Mouse (Mus musculus): ENCODE measurements around the gene Pdia4.
"Not testable (repeated sequence)": the region's sequence is repeated elsewhere in the genome, so short reads cannot be mapped to it uniquely, and the experiment has no call there.

Gene Pdia4

GRCm38 (mm10) chr6:47813257-47813878 is at the start of gene Pdia4:
TSS of gene Pdia4 (minus strand) at chr6:47813430.
- DNase-seq (ENCODE audit: low read depth, low spot score) = peak; percentile 86

DNA sequence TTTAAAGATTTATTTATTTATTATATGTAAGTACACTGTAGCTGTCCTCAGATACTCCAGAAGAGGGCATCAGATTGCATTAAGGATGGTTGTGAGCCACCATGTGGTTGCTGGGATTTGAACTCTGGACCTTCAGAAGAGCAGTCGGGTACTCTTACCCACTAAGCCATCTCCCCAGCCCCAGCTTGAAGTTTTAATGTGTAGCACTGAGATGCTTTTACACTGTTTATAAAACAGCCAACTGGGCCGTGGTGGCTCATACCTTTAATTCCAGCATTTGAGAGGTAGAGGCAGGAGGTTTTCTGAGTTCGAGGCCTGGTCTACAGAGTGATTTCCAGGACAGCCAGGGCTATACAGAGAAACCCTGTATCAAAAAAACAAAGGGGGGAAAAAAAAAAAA is 44.5 kb upstream of the Pdia4 start:
- DNase-seq (ENCODE audit: low read depth, low spot score) = not testable (repeated sequence)

GRCm38 (mm10) chr6:47857241-47857640 is 44.0 kb upstream of the Pdia4 start:
- no peak for DNase-seq (ENCODE audit: low read depth, low spot score)

DNA sequence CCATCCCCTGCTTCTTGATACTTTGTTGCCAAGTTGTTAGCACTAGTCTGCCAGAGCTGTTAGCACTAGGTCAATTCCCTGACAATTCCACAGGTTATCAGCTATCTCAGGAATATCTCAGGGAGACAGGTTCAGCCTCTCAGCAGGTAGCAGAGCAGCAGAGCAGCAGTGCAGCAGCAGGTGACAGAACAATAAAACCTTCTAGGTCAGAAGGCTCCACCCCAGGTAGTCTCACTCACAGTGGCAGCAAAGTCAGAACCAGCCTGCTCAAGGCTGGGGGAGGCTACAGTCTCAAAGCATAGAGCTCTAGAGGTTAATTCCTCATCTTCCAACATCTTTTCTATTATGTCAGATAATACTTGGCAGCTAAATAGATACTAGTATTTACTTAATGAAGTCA is 32.5 kb upstream of the Pdia4 start:
- no peak for DNase-seq (ENCODE audit: low read depth, low spot score)

GRCm38 (mm10) chr6:47842337-47842736 is 29.1 kb upstream of the Pdia4 start:
- no peak for DNase-seq (ENCODE audit: low read depth, low spot score)

- no peak for DNase-seq (ENCODE audit: low read depth, low spot score)
Observed at GRCm38 (mm10) chr6:47841831-47842230, 28.6 kb upstream of the Pdia4 start.

- DNase-seq (ENCODE audit: low read depth, low spot score) = no peak
Observed at GRCm38 (mm10) chr6:47841077-47841476, 27.8 kb upstream of the Pdia4 start.

GRCm38 (mm10) chr6:47837630-47838029 is 24.4 kb upstream of the Pdia4 start:
- no peak for DNase-seq (ENCODE audit: low read depth, low spot score)

GRCm38 (mm10) chr6:47835984-47836521 is 22.8 kb upstream of the Pdia4 start:
- no peak for DNase-seq (ENCODE audit: low read depth, low spot score)

- peak; percentile 86 for DNase-seq (ENCODE audit: low read depth, low spot score)
Observed at GRCm38 (mm10) chr6:47835482-47835983, 22.3 kb upstream of the Pdia4 start, which contains the start of gene Zfp398. TSS of gene Zfp398 (plus strand) at chr6:47835661.

DNA sequence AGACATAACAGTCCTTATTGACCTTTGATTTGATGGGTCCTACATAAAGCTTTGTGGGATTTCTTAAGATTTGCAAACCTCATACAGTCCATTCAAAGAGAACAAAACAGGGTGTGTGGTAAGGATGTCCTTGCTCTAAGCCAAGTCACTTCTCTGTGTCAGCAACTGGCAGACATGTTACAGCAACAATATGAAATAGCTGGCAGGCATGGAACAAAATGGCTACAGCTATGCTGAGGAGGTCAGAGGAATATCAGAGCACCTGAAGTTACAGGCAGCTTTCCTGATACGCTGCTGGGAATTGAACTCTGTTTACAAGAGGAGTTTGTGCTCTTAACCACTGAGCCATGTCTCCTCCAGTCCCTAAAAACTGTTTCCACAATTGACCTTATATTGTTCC is 19.0 kb upstream of the Pdia4 start:
- no peak for DNase-seq (ENCODE audit: low read depth, low spot score)

GRCm38 (mm10) chr6:47830104-47831078 is 17.2 kb upstream of the Pdia4 start, which contains the start of gene Zfp786:
TSS of gene Zfp786 (minus strand) at chr6:47830867.
- peak; percentile 71 for DNase-seq (ENCODE audit: low read depth, low spot score)

- DNase-seq (ENCODE audit: low read depth, low spot score) = no peak
Observed at GRCm38 (mm10) chr6:47828950-47829349, 15.7 kb upstream of the Pdia4 start.

DNA sequence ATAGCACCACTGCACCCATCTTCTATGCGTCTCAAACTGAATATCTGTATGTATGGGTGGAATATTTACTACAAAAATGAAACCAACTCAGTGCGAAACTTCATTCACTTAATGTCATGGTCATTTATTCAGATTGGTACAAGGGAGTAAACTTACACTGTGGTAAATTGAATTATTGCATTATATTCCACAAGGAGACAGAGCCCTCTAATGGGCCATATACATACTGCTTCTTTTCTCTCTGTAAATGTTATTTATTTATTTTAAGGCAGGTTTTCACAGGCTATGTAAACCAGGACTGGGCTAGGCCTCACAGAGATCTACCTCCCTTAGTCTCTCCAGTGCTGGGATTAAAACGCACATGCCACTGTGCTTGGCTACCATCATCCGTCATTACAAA is 14.2 kb upstream of the Pdia4 start:
- no peak for DNase-seq (ENCODE audit: low read depth, low spot score)

DNA sequence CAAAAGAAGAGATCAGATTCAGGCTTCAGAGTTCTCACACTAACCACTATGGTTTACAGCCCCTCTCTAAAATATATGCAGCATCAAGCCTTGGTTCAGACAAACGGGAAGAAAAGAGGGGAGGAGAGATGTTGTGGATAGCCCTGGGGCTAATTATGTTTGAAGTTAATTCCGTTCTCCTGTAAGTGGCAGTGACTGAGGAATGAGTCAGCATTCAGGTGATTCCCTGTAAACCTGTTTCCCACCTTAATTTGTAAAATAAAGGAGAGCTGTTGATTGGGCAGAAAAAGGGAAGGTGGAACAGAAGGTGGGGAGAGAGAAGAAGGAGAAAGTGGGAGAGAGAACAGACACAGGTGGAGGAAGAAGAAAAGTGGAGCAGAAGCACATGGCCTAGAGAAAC is 11.0 kb upstream of the Pdia4 start:
- DNase-seq (ENCODE audit: low read depth, low spot score) = no peak

GRCm38 (mm10) chr6:47821776-47822175 is 8.5 kb upstream of the Pdia4 start:
- DNase-seq (ENCODE audit: low read depth, low spot score) = no peak

DNA sequence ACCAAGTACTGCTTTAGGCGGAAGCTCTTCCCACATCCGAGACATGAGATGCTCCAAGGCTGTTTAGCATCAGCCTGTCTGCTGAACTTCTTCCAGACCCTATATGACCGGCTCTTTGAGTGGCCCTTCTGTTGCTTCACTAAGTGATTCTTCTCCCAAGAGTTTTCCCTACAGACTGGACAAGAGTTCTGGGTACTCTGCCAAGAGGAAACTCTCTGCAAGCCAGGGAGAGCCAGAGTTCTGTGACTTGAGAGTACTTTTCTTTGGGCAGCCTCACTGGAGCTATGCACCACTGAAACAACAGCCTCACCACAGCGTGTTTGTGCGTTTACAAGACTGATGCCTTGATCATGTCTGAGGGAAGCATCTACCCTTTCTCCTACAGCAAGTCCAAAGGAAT is 8.0 kb upstream of the Pdia4 start:
- DNase-seq (ENCODE audit: low read depth, low spot score) = no peak

GRCm38 (mm10) chr6:47819626-47820325 is 6.5 kb upstream of the Pdia4 start:
- no peak for DNase-seq (ENCODE audit: low read depth, low spot score)

- no peak for DNase-seq (ENCODE audit: low read depth, low spot score)
Observed at GRCm38 (mm10) chr6:47818721-47819120, 5.5 kb upstream of the Pdia4 start.

DNA sequence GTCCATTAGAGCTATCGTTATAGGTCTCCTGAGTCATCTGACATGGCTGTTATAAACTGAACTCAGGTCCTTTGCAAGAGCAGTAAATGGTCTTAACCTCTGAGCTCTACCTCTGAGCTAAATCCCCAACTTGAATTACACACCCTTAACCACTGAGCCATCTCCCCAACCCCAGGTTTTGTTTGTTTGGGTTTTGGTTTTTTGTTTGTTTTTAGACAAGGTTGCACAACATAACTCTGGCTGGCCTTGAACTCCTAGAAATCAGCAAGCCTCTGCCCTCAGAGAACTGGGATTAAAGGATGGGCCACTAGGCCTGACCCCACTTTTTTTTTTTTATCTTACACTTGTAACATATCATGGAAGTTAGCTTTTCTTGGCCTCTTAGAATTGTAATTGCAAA is 2.9 kb upstream of the Pdia4 start:
- no peak for DNase-seq (ENCODE audit: low read depth, low spot score)

- DNase-seq (ENCODE audit: low read depth, low spot score) = no peak
Observed at GRCm38 (mm10) chr6:47812271-47812915, 837 bp downstream of the Pdia4 start.

All from c-Kit-negative CD71-positive TER-119-positive erythroid progenitor cells, embryonic 14.5 days (primary cell).